Mouse (Mus musculus) lung, postnatal 0 days (tissue): ENCODE measurements at regions not wholly inside any gene's neighbourhood (a gene's known extent, or its start where the extent isn't known, plus 50 kb on each side); places are given as distances from the start of the nearest gene placed in this dataset.

ENCODE experiments used
- CTCF ChIP-seq: IDR thresholded peaks from 2 replicates; pipeline ENCODE4 v1.5.1; 2016; ENCODE audit warnings: antibody characterized with exemption, mild to moderate bottlenecking
- EP300 ChIP-seq: IDR thresholded peaks from 2 replicates; pipeline ENCODE4 v1.6.1; 2016; ENCODE audit warnings: antibody characterized with exemption, mild to moderate bottlenecking, control low read depth

DNA sequence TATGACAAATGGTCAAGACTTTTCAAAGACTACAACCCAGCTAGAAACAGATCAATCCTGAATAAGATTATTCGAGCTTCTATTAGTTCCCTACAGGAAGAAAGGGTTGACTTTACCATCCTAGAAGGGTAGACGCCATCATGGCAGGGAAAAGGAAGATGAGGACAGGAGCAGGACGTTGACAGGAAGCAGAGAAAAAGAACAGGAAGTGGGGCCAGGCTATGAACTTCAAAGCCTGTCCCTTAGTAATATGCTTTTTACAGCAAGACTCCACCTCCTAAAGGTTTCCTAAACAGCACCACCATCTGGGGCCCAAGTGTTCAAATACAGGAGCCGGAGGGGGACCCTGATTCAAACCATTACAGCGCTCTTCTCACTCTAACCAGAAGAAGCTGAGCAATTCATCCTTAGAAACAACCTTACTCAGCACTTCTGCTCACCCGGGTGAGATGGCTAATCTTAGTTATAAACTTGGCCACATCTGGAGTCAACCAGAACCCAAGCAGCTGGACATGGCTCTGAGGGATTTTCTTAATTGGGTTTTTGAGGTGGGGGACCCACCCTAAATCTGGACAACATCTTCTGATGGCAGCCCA lies 60.6 kb upstream of the Trim2 start:
- TF ChIP-seq CTCF (no peak), EP300 (no peak)
